Mouse (Mus musculus) kidney, embryonic 15.5 days (tissue): ENCODE measurements around the gene Kalrn. TPM values are rescaled to one million over a fixed set of nuclear protein-coding genes. Genes with fewer than 3 reads are reported as not detected.

Source experiments
- ATAC-seq: fragments of 200-750 bp; cut with Nextera tagmentation; replicated peaks from 2 replicates; pipeline ENCODE4 v1.8.0; 2017; ENCODE audit warnings: moderate TSS enrichment; ENCODE audit not compliant: low FRiP score
- H3K27ac ChIP-seq: fragments of 300-500 bp; sonication (generic); 2 replicates; pipeline ENCODE4 v1.5.1; 2015; ENCODE audit warnings: mild to moderate bottlenecking, inconsistent platforms
- H3K27me3 ChIP-seq: fragments of 300-500 bp; sonication (generic); 2 replicates; pipeline ENCODE4 v1.6.1; 2015; ENCODE audit warnings: inconsistent platforms
- H3K36me3 ChIP-seq: fragments of 300-500 bp; sonication (generic); 2 replicates; pipeline ENCODE4 v1.6.1; 2015; ENCODE audit warnings: inconsistent platforms
- H3K4me1 ChIP-seq: fragments of 300-500 bp; sonication (generic); 2 replicates; pipeline ENCODE4 v1.6.1; 2015; ENCODE audit warnings: inconsistent platforms
- H3K4me2 ChIP-seq: fragments of 300-500 bp; sonication (generic); 2 replicates; pipeline ENCODE4 v1.6.1; 2015; ENCODE audit warnings: moderate library complexity, mild to moderate bottlenecking, inconsistent platforms
- H3K4me3 ChIP-seq: fragments of 300-500 bp; sonication (generic); replicated peaks from 2 replicates; pipeline ENCODE4 v1.5.1; 2015; ENCODE audit warnings: mild to moderate bottlenecking, inconsistent platforms
- H3K9ac ChIP-seq: fragments of 300-500 bp; sonication (generic); 2 replicates; pipeline ENCODE4 v1.6.1; 2015; ENCODE audit warnings: mild to moderate bottlenecking, inconsistent platforms
- H3K9me3 ChIP-seq: fragments of 300-500 bp; sonication (generic); replicated peaks from 2 replicates; pipeline ENCODE4 v1.6.1; 2016; ENCODE audit warnings: inconsistent platforms
- WGBS: fragments of 180-500 bp; shearing (Covaris S2); methylation state at CpG from one replicate; pipeline ENCODE4 v1.1.7; 2015; ENCODE audit warnings: mixed read lengths; 5-methylcytosine and 5-hydroxymethylcytosine counted together
- polyA plus RNA-seq: library from polyadenylated mRNA; unstranded; fragments of >200 nt; fragmentation: Nextera tagmentation; extraction: Ambion mirVana; gene quantifications from 2 replicates; pipeline ENCODE4 v1.2.1, GENCODE M21; 2015

Gene Kalrn
- polyA plus RNA-seq, 1 experiment from 2014 or later: 15.8 TPM

DNA sequence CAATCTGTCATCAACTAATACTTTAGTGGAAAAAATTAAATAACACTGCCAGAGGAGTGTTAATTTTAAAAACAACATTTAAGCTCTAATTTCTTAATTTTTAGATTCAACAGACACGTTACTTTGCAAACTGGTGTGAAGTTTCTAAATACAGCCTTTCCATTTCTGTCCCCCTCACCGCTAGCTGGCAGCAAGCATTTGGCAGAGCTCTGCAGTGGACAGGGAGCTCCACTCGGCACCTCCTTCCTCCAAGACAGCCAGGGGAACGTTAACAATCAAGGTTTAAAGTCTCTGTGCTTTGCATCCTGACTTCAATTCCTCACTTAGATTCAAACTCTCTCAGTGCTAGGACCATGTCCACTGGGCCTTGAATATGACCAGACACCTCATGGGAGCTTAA is 106.7 kb downstream of the Kalrn start:
- no peak for ATAC-seq
- WGBS: 44% methylated on average over 4 of the region's 4 CpGs
- no peaks in the 10 kb centered on the region for H3K27me3 ChIP-seq

GRCm38 (mm10) chr16:34456314-34456713 is 117.0 kb downstream of the Kalrn start:
- ATAC-seq: no peak
- 39% methylated on average over 7 of the region's 7 CpGs for WGBS
- no peaks in the 10 kb centered on the region for H3K9me3 ChIP-seq
- no peak overlapping the region for H3K4me3 ChIP-seq
- H3K27me3 ChIP-seq: no peaks in the 10 kb centered on the region
- H3K4me1 ChIP-seq: peaks cover 13% of the 10 kb centered on the region
- no peaks in the 10 kb centered on the region for H3K36me3 ChIP-seq
- H3K27ac ChIP-seq: no peak overlapping the region
- no peak overlapping the region for H3K4me2 ChIP-seq
- H3K9ac ChIP-seq: no peak overlapping the region

More for the DNA sequence above, 106.7 kb downstream of the Kalrn start:
- Histone ChIP-seq H3K4me2 (no peak overlapping the region), H3K9me3 (no peaks in the 10 kb centered on the region), H3K36me3 (no peaks in the 10 kb centered on the region), H3K4me3 (no peak overlapping the region), H3K4me1 (peaks cover 46% of the 10 kb centered on the region), H3K9ac (no peak overlapping the region), H3K27ac (no peak overlapping the region)

- no peak overlapping the region for H3K4me2 ChIP-seq
- H3K9me3 ChIP-seq: no peaks in the 10 kb centered on the region
- no peak; the same call in 1 of the 2 replicates for ATAC-seq
- WGBS: 20% methylated on average over 7 of the region's 7 CpGs
- H3K36me3 ChIP-seq: no peaks in the 10 kb centered on the region
- peak overlapping the region; percentile 57 for H3K27ac ChIP-seq
- H3K4me1 ChIP-seq: peaks cover 54% of the 10 kb centered on the region
- H3K4me3 ChIP-seq: no peak overlapping the region
- no peaks in the 10 kb centered on the region for H3K27me3 ChIP-seq
- no peak overlapping the region for H3K9ac ChIP-seq
Observed at GRCm38 (mm10) chr16:34445666-34446065, 127.7 kb downstream of the Kalrn start.

DNA sequence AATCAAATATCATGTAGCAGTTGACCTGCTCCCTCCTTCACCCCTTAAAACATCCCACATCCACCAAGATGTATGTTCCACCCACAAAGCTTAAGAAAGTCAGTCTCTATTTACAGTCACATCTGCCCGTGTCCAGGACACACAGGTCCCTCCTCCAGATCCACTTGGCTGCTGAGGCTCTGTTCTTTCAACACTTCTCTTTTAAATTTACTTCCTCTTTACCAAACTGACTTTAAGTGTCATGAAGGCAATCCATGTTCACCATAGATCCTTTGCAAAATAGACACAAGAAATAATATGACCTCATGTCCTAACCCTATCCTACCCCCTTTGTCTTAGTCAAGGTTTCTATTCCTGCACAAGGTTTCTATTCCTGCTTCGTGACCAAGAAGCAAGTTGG is 131.6 kb downstream of the Kalrn start:
- ATAC-seq: no peak

DNA sequence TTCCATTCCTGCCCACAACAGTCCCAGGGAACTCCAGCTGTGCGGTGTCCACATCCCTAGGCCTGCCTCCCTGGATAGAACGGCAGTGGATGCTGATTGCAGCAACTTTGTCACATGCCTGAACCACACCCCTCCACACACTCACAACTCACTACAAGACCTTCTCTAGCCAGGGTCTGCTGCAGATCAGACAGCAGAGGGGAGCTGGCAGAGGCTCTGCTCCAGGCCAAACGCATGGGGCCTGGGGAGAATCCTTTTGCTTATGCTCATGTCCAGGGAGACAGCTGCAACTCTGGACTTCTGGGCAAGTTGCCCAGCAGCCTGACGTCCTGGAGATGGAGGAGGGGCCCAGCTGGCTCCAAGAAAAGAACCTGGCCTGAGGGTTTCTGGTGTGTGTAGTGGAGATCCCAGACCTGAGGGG is 132.3 kb downstream of the Kalrn start:
- Histone ChIP-seq H3K27me3 (no peaks in the 10 kb centered on the region), H3K9me3 (no peaks in the 10 kb centered on the region), H3K4me2 (no peak overlapping the region), H3K27ac (peak overlapping the region; percentile 85), H3K9ac (no peak overlapping the region), H3K4me3 (no peak overlapping the region), H3K4me1 (peaks cover 56% of the 10 kb centered on the region), H3K36me3 (no peaks in the 10 kb centered on the region)
- ATAC-seq: peak; percentile 89
- WGBS: 19% methylated on average over 4 of the region's 4 CpGs

More for the DNA sequence above, 131.6 kb downstream of the Kalrn start:
- H3K27ac ChIP-seq: peak overlapping the region; percentile 85
- peaks cover 62% of the 10 kb centered on the region for H3K4me1 ChIP-seq
- 39% methylated on average over 2 of the region's 2 CpGs for WGBS
- H3K27me3 ChIP-seq: no peaks in the 10 kb centered on the region
- H3K36me3 ChIP-seq: no peaks in the 10 kb centered on the region
- H3K4me2 ChIP-seq: no peak overlapping the region
- H3K4me3 ChIP-seq: no peak overlapping the region
- no peaks in the 10 kb centered on the region for H3K9me3 ChIP-seq
- H3K9ac ChIP-seq: no peak overlapping the region

DNA sequence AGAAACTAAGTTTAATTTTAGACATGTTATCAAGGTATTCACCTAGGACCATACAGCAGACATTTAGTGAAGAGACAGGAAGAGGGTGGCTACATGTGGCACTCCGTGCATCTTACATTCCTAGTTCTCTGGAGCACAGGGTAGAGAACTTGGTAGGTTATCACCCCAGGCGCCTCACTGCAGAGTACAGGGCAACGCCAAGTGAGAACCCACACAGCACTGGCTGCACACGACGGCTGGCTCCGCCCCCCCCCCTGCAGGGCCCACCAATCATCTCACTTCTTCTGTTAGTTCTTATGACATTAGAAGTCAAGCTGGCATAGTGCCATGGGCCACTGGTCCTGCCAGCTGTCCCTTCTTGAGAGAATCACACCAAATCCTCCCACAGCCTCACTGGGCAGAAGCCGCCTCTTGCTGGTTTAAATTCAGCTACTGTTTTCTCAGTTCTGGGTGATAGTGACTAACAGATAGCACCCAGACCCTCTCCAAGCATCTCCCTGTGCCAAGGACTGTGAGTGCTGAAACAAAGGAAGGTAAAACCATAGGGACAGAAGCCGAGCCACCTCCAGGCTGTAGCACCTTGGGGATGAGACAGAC is 133.2 kb downstream of the Kalrn start:
- no peaks in the 10 kb centered on the region for H3K9me3 ChIP-seq
- no peak overlapping the region for H3K4me3 ChIP-seq
- WGBS: 75% methylated on average over 8 of the region's 8 CpGs
- H3K27ac ChIP-seq: peak overlapping the region; percentile 85
- no peak for ATAC-seq
- H3K27me3 ChIP-seq: no peaks in the 10 kb centered on the region
- no peak overlapping the region for H3K9ac ChIP-seq
- H3K4me2 ChIP-seq: no peak overlapping the region
- H3K4me1 ChIP-seq: peaks cover 49% of the 10 kb centered on the region
- H3K36me3 ChIP-seq: no peaks in the 10 kb centered on the region

DNA sequence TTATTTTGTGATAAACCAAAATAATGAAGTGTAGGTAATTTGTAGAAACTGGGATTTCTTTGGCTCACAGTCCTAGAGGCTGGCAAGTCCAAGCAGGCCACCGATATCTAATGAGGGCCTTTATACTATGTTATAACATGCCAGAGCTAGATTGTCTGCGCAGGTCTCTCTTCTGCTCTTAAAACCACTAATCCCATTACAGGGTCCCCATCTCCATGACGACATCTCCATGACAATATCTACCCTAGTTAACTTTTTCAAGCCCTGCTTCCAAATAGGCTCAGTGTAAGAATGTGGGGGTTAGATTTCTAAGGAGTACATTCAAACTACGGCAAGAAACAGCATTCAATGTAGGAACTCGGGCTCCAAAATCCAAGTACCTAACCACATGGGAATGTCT is 143.2 kb downstream of the Kalrn start:
- Histone ChIP-seq H3K4me2 (no peak overlapping the region), H3K4me1 (0 out of 2 replicates have a peak, but pooled peaks cover 7% of the 10 kb centered on the region), H3K4me3 (no peak overlapping the region), H3K9me3 (no peaks in the 10 kb centered on the region), H3K27me3 (no peaks in the 10 kb centered on the region), H3K9ac (no peak overlapping the region), H3K36me3 (no peaks in the 10 kb centered on the region), H3K27ac (no peak overlapping the region)
- ATAC-seq: no peak
- WGBS: 91% methylated on average over 5 of the region's 5 CpGs

DNA sequence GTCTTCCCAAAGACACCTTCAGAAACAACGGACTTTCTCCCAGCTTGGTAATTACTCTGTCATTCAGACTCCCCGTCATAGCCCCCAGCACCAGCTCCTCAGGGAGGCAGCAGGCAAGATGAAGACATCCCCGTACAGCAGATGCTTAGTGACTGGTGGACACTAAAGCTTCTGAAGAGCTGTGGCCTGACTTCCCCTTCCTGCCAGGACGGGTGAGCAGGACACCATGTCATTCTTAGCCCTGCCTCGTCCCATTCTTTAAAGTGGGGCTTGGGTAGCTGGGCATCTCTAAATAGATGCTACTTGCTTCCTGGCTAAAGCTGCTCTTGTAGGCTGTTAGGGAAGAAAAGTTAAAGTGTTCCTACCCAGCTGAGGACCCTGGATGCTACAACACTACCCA is 145.7 kb downstream of the Kalrn start:
- Histone ChIP-seq H3K4me1 (0 out of 2 replicates have a peak, but pooled peaks cover 7% of the 10 kb centered on the region), H3K4me2 (no peak overlapping the region), H3K9me3 (no peaks in the 10 kb centered on the region), H3K9ac (no peak overlapping the region), H3K36me3 (no peaks in the 10 kb centered on the region), H3K4me3 (no peak overlapping the region), H3K27me3 (no peaks in the 10 kb centered on the region), H3K27ac (no peak overlapping the region)
- no peak for ATAC-seq
- WGBS: 40% methylated on average over 5 of the region's 5 CpGs

GRCm38 (mm10) chr16:34421473-34421872 is 151.9 kb downstream of the Kalrn start:
- Histone ChIP-seq H3K27me3 (no peaks in the 10 kb centered on the region), H3K27ac (no peak overlapping the region), H3K36me3 (no peaks in the 10 kb centered on the region), H3K4me1 (peaks cover 31% of the 10 kb centered on the region), H3K9me3 (no peaks in the 10 kb centered on the region), H3K4me3 (no peak overlapping the region), H3K4me2 (no peak overlapping the region), H3K9ac (no peak overlapping the region)
- 20% methylated on average over 6 of the region's 6 CpGs for WGBS
- peak; percentile 66; the same call in 1 of the 2 replicates for ATAC-seq

GRCm38 (mm10) chr16:34417966-34418365 is 155.4 kb downstream of the Kalrn start:
- 53% methylated on average over 3 of the region's 3 CpGs for WGBS
- Histone ChIP-seq H3K9me3 (no peaks in the 10 kb centered on the region), H3K4me1 (peaks cover 54% of the 10 kb centered on the region), H3K36me3 (no peaks in the 10 kb centered on the region), H3K9ac (no peak overlapping the region), H3K27me3 (no peaks in the 10 kb centered on the region), H3K4me3 (no peak overlapping the region), H3K27ac (no peak overlapping the region), H3K4me2 (no peak overlapping the region)
- no peak for ATAC-seq

DNA sequence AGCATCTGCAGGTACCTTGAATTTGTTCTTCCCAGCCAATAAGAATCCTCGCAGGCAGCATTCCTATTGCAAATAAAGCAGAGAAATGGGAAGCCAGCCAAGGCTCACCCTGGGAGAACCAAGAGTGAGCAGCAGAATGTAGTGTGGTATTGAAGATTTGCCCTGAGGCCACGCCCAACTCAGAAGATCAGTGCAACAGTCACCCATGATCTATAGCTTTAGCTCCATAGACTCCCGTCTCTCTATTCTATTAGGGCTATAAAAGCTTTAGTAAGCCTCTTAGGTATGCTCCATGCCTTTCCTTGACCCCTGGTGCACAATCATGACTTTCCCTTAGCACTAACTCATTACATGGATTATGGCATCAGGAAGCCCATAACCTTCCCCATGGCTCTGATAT is 155.9 kb downstream of the Kalrn start:
- H3K4me3 ChIP-seq: no peak overlapping the region
- WGBS: 78% methylated on average over 3 of the region's 3 CpGs
- no peak overlapping the region for H3K9ac ChIP-seq
- H3K4me1 ChIP-seq: peaks cover 54% of the 10 kb centered on the region
- H3K4me2 ChIP-seq: no peak overlapping the region
- no peaks in the 10 kb centered on the region for H3K9me3 ChIP-seq
- H3K27me3 ChIP-seq: no peaks in the 10 kb centered on the region
- H3K36me3 ChIP-seq: no peaks in the 10 kb centered on the region
- H3K27ac ChIP-seq: no peak overlapping the region
- no peak for ATAC-seq

DNA sequence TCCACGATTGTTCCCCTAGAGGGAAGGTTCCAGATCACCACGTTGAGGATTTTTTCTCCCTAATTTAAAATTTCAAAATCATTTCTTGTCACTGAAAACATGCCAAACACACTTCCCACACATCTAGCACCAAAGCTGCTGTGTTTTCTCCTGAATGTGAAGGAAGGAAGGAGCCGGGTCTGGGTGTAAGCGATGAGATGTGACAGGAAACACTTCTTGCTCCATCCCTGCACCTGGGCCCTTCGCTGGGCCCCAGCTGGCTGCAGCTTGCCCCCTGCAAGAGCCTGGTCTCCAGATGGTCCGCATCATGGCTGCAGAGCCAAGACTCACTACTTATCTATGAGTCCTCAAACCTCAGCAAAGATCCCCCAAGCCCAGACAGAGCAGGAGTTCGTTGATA is 158.8 kb downstream of the Kalrn start:
- Histone ChIP-seq H3K4me1 (peaks cover 34% of the 10 kb centered on the region), H3K9ac (no peak overlapping the region), H3K4me2 (peak overlapping the region; percentile 35; the same call in 1 of the 2 replicates), H3K36me3 (no peaks in the 10 kb centered on the region), H3K27me3 (no peaks in the 10 kb centered on the region), H3K9me3 (no peaks in the 10 kb centered on the region), H3K4me3 (no peak overlapping the region), H3K27ac (peak overlapping the region; percentile 78; the same call in 1 of the 2 replicates)
- ATAC-seq: no peak
- WGBS: 48% methylated on average over 7 of the region's 7 CpGs

DNA sequence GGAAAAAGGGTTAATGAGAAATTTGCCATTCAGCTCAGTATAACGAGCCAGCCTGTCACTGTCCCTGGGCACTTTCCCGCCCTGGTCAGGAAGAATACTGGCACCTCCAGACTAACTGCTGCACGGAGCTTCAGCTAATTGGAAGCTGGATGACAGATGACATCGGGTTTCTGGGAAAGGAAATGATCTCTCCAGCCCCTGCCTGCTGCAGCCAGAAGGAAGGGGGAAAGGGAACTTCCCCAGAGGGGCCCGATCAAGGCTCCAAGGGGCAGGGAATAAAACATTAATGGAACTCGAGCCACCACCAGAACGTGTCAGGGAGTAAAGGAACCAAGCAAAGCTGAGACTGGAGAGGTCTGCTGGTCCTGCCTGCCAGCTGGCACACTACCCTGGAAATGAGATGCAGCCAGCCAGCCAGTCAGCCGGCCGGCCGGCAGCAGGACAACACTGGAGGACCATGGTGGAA is 159.4 kb downstream of the Kalrn start:
- Histone ChIP-seq H3K4me3 (no peak overlapping the region), H3K4me2 (peak overlapping the region; percentile 35)
- 9% methylated on average over 10 of the region's 10 CpGs for WGBS

More for the DNA sequence above, 159.4 kb downstream of the Kalrn start:
- H3K9ac ChIP-seq: no peak overlapping the region
- peaks cover 32% of the 10 kb centered on the region for H3K4me1 ChIP-seq
- peak; percentile 62; the same call in 1 of the 2 replicates for ATAC-seq
- H3K36me3 ChIP-seq: no peaks in the 10 kb centered on the region
- H3K27ac ChIP-seq: peak overlapping the region; percentile 78
- H3K9me3 ChIP-seq: no peaks in the 10 kb centered on the region
- H3K27me3 ChIP-seq: no peaks in the 10 kb centered on the region
